Mouse (Mus musculus): Measurements from ENCODE around the gene Zfp638. TPM values are rescaled to one million over a fixed set of nuclear protein-coding genes. Genes with fewer than 3 reads are reported as not detected.
"Not testable (repeated sequence)": the region's sequence is repeated elsewhere in the genome, so short reads cannot be mapped to it uniquely, and the experiment has no call there.

Zfp638 gene
- total RNA-seq, 2 experiments from 2014 or later: 35.9 to 36.9 TPM

GRCm38 (mm10) chr6:84008363-84009171, 141.7 kb downstream of the Zfp638 start, which contains the start of gene Dysf:
Dysf (plus strand) TSS chr6:84008590.
- intact Hi-C loops (cut with DNase I): no loop called here

GRCm38 (mm10) chr6:84009172-84009872, 142.4 kb downstream of the Zfp638 start:
- no peak for DNase-seq
- intact Hi-C loops (cut with DNase I): no loop called here

More at GRCm38 (mm10) chr6:84008363-84009171, 141.7 kb downstream of the Zfp638 start, which contains the start of gene Dysf:
- DNase-seq: peak; percentile 30 to 45

- intact Hi-C loops (cut with DNase I): no loop called here
Measured at GRCm38 (mm10) chr6:84009915-84010302, 143.0 kb downstream of the Zfp638 start.

GRCm38 (mm10) chr6:84010303-84011225, 143.7 kb downstream of the Zfp638 start:
- DNase-seq: peak in 1 of 2 experiments; percentile 39
- intact Hi-C loops (cut with DNase I): no loop called here

More at GRCm38 (mm10) chr6:84009915-84010302, 143.0 kb downstream of the Zfp638 start:
- no peak for DNase-seq

GRCm38 (mm10) chr6:84014961-84015683, 148.2 kb downstream of the Zfp638 start:
- DNase-seq: peak in 1 of 2 experiments; percentile 52

GRCm38 (mm10) chr6:84016851-84017250, 149.9 kb downstream of the Zfp638 start:
- DNase-seq: no peak

More at GRCm38 (mm10) chr6:84014961-84015683, 148.2 kb downstream of the Zfp638 start:
- intact Hi-C loops (cut with DNase I): loop anchor here (1.0 kb wide), 1 partner anchor 45 kb away; no protein-coding TSS in a partner anchor

GRCm38 (mm10) chr6:84017392-84017791, 150.5 kb downstream of the Zfp638 start:
- DNase-seq: no peak
- intact Hi-C loops (cut with DNase I): no loop called here

More at GRCm38 (mm10) chr6:84016851-84017250, 149.9 kb downstream of the Zfp638 start:
- intact Hi-C loops (cut with DNase I): no loop called here

- DNase-seq: peak; percentile 61 to 66
- intact Hi-C loops (cut with DNase I): no loop called here
Measured at GRCm38 (mm10) chr6:84018906-84019550, 152.1 kb downstream of the Zfp638 start.

GRCm38 (mm10) chr6:84020002-84020401, 153.1 kb downstream of the Zfp638 start:
- intact Hi-C loops (cut with DNase I): no loop called here

GRCm38 (mm10) chr6:84021990-84022389, 155.1 kb downstream of the Zfp638 start:
- intact Hi-C loops (cut with DNase I): no loop called here
- DNase-seq: no peak

More at GRCm38 (mm10) chr6:84020002-84020401, 153.1 kb downstream of the Zfp638 start:
- no peak for DNase-seq

- intact Hi-C loops (cut with DNase I): no loop called here
- DNase-seq: no peak
Measured at GRCm38 (mm10) chr6:84025636-84026035, 158.7 kb downstream of the Zfp638 start.

GRCm38 (mm10) chr6:84028791-84029190, 161.9 kb downstream of the Zfp638 start:
- intact Hi-C loops (cut with DNase I): no loop called here
- no peak for DNase-seq

GRCm38 (mm10) chr6:84029775-84030174, 162.9 kb downstream of the Zfp638 start:
- intact Hi-C loops (cut with DNase I): no loop called here
- DNase-seq: no peak

- DNase-seq; intact Hi-C loops (cut with DNase I): not testable (repeated sequence)
Measured at GRCm38 (mm10) chr6:84032516-84032915, 165.6 kb downstream of the Zfp638 start.

Other genes starting within 250 kb of the Zfp638 start
- gene Clec4f, start 210.9 kb upstream of the Zfp638 start, total RNA-seq (2021): not detected
- under 1 TPM in 1 of 2 experiments, not detected in 1; 0.18 TPM for gene Cd207, start 189.3 kb upstream of the Zfp638 start, total RNA-seq (2021)
- not detected for gene Vax2, start 155.8 kb upstream of the Zfp638 start, total RNA-seq (2021)
- not detected for gene Atp6v1b1, start 124.1 kb upstream of the Zfp638 start, total RNA-seq (2021)
- gene Ankrd53, start 104.5 kb upstream of the Zfp638 start, total RNA-seq (2021): not detected
- 10 to 100 TPM; 42.8 to 56.4 TPM for gene Tex261, start 91.3 kb upstream of the Zfp638 start, total RNA-seq (2021)
- gene Nagk, start 72.1 kb upstream of the Zfp638 start, total RNA-seq (2021): 1 to 10 TPM; 4.4 to 4.6 TPM
- gene Paip2b, start 35.4 kb upstream of the Zfp638 start, total RNA-seq (2021): 10 to 100 TPM; 66.9 to 79.0 TPM
- 10 to 100 TPM; 77.3 to 80.9 TPM for gene Dysf, start 141.5 kb downstream of the Zfp638 start, total RNA-seq (2021)

All from gastrocnemius, postnatal 36 days (tissue).